Mouse (Mus musculus): ENCODE results near the gene Cdc42se1.
"Not testable (repeated sequence)": the region's sequence is repeated elsewhere in the genome, so short reads cannot be mapped to it uniquely, and the experiment has no call there.

The Cdc42se1 gene

DNA sequence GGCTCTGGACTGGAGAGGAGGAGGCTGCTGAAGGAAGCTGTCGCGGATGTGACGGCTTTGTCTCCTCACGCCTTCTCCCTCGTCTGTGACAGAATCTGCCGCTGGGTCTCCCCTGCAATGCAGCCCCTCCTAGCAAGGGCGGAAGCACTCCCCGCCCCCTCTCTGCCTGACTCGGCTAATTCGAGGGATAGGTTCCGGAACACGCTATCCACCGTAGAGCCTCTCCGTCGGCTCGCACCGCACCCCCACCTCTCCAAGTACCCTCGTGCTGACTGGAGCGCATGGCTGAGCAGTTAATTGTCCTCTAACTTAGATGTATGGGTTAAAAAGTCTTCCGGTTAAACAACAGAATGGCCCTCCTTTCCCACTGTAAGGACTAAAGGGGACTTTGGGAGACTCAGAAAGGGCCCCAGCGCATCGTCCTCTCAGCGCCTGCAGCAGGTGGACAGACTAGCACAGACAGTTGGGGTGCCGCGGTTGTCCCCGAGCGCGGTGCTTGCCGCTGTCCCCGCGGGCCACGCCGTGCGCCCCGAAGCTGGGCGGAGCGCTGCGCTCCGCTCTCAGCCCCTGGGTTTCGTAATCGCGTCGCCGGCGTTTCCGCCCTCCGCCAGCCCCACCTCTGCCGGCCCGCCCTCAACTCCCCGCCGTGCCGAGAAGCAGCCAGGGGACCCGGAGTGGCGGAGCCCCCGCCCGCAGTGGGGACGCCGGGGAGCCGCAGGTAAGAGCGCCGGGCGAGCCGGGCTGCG, at the start of gene Cdc42se1:
Gene Cdc42se1, plus strand, starts transcription at position 585 of the 746 bp plus-strand sequence.
- peak; percentile 59 for DNase-seq (ENCODE audit: low read depth, low spot score)

DNA sequence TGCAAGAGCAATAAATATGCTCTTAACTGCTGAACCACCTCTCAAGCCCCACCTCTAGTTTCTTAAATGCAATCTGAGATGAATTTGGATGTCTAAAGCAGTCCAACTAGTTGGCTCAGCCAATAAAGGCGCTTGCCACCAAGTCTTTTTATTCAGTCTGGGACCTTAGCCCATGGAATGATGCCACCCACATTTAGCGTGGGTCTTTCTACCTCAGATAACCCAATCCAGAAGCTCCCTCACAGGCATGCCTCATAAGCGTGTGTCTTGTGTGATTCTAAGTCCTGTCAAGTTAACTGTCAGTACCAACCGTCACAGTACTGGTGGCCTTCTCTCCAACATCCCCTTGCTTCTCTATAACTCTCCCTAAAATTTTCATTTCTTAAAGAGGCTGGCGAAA, 49.6 kb upstream of the Cdc42se1 start:
- DNase-seq (ENCODE audit: low read depth, low spot score) = no peak

DNA sequence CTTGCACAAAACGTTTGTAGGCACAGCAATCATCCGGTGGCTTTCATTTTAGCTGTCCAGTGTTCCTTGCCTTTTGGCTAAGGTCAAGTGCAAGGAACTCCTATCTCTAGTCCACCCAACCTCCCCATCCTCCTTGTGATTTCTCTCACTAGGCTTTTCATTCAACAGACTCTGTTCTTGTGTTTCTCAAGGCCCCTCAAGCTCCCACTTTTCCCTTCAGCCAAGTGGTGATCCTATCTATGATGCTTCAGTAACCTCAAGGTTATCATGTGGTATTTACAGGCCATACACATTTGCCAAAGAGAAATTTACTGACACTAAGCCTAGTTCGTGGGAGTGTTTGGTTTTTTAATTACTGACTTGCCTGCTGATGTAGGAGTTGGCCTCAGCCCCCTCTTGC, 48.6 kb upstream of the Cdc42se1 start:
- DNase-seq (ENCODE audit: low read depth, low spot score) = no peak

DNA sequence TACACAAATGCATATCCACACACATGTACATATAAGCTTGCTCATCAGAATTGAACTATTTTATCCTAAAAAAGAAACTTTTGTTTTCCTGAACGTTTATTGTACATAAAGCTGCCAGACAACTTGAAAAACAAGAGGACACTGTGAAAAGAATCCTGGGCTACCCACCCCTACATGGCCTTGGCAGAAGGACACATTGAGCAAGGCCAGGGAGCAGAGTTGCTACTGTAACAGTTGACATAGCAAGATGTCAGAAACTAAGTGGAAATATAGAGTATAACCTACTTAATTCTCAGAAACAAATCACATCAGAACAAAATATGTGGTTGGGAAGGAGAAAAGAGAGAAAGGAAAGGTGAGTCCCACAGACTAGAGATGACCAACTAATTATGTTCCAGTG, 46.7 kb upstream of the Cdc42se1 start:
- no peak for DNase-seq (ENCODE audit: low read depth, low spot score)

DNA sequence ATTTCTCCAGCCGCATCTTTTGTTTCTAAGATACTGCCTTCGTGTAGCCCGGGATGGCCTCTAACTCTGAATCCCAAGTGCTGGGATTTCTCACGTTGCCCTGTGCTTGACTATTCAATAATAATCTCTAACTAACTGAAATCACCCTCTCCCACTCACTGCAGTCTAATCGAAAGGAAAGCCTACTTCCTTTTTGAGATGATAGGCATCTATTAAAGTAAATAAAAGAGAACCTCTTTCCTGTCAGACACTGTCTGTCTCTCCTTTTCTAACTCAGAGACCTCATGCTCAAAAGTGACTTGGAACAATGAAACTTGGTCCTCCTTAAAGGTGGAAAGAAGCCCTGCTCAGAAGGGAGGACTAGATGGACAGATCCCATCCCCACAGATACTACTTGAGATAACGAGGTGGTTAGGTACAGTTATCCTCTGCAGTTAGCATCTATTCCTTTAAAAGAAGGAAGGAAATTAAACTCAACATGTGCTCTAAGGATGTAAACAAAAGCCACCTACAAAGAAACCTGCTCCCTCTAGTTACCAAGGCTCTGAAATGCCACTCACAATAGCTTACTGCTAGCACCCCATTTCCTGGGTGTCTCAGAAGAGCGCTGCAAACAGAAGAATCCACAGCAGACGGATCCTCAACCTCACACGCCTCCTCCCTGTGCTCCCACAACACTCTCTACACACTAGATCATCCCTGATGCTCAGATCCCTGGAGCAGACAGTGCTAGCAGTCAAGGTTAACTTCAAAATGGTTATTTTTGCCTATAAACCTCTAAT, 43.5 kb upstream of the Cdc42se1 start:
- no peak for DNase-seq (ENCODE audit: low read depth, low spot score)

DNA sequence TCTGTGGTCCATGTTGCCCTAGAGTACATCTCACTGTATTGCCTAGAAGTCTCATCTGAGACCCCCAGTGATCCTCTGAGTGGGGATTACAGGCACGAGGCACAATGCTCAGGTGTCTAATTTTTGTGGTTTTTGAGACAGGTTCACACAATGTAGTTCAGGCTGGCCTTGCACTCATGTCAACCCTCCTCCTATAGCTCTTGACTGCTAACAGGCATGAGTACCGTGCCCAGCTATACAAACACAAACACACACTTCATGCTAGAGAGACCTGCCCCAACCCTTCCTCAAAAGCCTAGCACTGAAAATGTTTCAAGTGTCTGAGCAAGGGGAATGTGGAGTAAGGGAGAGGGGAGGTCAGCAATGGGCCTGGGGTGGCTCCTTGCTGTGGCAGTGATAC, 42.4 kb upstream of the Cdc42se1 start:
- DNase-seq (ENCODE audit: low read depth, low spot score) = no peak

DNA sequence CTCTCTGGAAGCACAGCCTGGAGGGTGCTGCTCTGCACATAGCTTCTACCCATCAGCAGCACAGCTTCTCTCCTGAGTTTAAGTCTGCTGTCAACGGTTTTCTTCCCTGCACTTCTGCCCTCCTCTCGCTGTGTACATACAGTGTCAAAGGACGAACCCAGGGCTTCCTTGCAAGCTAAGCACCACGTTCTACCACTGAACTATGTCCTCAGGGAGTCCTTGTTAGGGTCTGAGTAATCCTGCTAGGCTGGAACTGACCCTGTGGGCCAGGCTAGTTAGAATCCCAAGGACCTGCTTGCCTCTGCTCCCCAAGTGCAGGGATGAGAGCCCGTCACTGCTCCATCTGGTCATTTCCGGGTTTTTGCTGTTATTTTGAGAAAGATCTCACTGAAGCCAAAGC, 41.6 kb upstream of the Cdc42se1 start:
- DNase-seq (ENCODE audit: low read depth, low spot score) = no peak

DNA sequence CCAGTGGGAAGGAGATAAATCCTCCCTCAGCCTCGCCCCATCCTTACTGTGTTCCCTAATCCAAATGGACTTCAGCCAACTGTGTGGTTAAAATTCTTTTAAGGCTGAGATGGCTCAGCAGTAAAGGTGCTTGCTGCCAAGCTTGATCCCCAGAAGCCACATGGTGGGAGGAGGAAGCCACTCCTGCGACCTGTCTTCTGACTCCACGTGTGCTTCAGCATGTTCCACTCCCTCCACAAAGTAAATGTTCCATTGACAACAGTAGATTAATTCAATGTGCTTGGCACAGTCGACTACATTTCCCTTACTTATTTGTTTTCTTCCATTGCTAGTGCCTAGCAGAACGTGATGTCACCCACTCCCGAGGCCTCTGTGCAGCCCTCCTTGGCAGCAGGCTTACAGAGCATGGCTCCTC, 33.8 kb upstream of the Cdc42se1 start:
- DNase-seq (ENCODE audit: low read depth, low spot score) = no peak

DNA sequence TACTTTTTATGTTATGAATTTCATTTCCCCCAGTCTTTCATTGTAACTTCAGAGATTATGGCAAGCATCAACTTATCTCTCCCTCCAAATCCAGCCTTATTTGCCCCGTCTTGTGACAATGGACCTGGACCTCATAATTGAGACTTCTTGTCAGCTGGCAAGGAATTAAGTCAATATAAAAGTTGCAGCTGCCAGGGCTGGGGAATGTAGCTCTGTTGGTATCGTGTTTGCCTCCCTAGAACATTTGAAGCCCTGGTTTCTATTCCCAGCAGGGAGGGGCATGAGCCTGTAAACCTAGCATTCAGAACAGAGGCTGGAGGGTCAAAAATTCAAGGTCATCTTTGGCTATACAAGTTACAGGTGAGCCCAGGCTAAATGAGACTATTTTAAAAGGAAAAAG, 32.8 kb upstream of the Cdc42se1 start:
- DNase-seq (ENCODE audit: low read depth, low spot score) = no peak

DNA sequence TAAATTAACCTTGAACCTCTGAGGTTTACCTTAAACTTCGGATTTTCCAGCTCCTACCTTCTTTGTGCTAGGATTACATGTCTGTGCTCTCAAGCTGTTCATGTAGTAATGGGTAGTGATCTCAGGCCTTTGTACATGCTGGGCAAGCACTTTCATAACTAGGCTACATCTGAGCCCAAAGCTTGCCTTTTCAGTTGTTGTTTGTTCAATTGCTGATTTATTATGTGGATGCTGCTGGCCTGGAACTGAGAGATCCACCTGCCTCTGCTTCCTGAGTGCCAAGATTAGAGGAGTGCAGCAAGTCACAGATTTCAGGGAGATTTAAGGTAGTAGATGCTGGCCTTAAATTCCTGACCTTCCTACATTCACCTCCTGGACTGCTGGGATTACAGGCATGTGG, 29.4 kb upstream of the Cdc42se1 start:
- no peak for DNase-seq (ENCODE audit: low read depth, low spot score)

DNA sequence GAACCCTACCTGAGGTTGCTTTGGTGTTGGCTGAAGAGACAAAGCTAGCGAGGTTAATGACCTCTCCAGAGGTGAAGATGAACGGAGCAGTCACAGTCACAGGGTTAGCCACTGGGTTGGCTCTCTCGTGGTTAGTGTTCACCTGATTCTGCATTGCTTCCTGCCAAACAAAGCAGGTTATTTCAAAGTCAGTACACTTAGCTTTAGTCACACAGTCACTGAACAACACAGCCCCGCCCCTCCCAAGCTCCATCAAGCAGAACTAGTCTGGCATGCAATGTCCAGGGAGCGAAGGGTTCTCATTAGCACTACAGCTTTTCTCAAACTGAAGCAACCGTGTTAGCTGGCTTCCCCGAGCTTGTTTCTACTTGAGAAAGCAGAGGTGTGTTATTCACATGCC, 28.4 kb upstream of the Cdc42se1 start:
- no peak for DNase-seq (ENCODE audit: low read depth, low spot score)

DNA sequence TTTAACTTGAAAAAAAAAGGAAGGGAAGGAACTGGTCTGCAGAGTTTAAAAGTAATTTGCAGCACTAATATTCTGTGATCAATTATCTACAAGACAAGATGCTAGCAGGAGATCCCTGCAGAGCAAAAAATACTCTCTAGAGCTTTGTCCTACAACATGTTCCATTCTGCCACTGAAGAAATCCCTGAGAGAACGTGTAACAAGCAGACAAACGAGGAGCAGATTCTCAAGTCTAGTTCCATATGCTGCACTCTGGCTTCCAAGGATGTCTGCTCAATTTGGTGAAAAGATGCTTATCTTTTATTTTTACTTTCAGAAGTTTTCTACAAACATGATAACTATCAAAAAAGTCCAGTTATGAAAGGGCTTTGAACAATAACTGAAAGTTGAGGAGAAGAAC, 28.0 kb upstream of the Cdc42se1 start:
- DNase-seq (ENCODE audit: low read depth, low spot score) = no peak

DNA sequence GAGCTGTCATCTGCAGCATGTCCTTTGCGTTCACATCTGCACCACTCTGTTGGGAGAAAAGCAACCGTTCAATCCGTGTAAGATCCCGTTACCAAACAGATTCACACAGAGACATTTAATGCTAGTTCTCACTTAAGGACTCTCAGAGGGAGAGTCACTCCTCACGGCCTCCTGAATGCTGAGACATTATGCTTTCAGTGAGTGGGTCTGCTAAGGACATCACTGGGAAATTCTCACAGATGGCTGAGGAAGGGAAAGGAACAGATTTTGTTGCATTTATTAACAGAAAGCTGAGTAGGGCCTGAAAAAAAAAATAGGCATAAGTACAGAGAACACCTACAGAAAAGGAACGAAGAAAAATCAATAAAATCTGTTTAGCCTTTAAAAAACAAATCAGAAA, 24.7 kb upstream of the Cdc42se1 start:
- DNase-seq (ENCODE audit: low read depth, low spot score) = no peak

DNA sequence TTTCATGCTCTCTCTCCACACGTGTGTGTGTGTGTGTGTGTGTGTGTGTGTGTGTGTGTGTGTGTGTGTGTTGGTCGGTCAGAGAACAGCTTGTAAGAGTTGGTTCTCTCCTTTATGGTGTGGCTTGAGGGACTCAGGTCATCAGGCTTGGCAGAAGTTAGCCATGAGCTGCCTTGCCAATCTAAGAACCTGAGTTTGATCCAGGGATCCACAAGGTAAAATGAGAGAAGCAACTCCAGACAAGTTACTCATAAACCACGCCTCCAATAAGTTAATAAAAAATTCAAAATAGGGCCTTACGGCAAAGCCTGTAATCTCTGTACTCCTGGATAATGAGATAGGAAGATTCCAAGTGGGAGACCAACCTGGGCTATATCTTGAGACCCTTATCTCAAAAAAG, 20.2 kb upstream of the Cdc42se1 start:
- no peak for DNase-seq (ENCODE audit: low read depth, low spot score)

DNA sequence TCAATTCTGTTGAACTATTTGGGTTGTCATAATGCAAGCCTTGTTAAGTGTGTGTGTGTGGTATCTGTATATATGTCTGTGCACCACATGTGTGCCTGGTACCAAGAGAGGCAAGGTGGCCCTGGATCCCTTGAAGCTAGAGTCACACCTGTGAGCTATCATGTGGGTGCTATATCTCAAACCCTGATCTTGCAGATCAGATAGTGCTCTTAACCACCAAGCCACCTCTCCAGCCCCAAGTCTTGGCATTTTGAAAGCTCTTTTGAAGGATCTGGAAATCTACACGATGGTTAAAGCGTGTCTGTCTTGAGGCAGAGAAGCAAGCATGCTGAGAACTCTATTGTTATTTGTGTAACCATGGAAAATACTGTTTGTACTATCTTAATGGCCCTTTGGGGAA, 17.9 kb upstream of the Cdc42se1 start:
- no peak for DNase-seq (ENCODE audit: low read depth, low spot score)

DNA sequence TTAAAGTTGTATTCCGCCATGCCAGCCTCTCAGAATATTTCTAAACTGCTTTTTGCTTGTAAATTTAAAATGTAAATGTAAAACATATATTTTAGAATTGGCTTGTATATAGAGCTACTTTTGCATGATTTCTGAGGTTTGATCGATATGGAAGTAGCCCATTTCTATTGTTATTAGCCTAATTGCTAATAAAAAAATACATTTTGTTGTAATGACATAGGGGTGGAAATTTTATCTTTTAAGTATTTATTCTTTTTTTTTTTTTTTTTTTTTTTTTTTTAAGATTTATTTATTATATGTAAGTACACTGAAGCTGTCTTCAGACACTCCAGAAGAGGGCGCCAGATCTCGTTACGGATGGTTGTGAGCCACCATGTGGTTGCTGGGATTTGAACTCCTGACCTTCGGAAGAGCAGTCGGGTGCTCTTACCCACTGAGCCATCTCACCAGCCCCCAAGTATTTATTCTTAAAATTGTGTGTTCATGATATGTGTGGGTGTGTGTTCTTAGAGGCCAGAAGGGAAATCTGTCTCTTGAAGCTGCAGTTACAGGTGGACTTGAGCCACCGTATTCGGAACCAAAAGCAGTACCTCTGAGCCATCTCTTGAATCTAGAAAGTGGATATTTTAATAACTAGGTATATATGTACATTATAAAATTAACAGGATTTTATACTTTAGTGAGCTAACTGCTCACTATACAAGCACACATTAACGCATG, 15.5 kb upstream of the Cdc42se1 start:
- not testable (repeated sequence) for DNase-seq (ENCODE audit: low read depth, low spot score)

DNA sequence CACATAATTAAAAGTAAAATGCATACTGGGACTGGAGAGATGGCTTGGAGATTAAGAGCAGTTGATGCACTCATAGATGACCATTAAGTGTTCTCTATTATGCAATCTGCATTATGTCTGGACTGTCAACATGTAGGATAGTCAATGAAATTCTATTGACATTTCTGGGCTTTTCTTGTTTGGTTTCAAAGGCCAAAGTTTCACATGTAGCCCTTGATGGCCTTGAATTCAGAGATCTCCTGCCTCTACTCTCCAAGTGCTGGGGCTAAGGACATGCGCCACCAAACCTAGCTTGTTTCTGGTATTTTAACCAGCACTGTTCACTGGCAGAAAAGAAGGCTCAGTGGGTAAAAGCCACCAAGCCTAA, 14.9 kb upstream of the Cdc42se1 start:
- DNase-seq (ENCODE audit: low read depth, low spot score) = no peak

DNA sequence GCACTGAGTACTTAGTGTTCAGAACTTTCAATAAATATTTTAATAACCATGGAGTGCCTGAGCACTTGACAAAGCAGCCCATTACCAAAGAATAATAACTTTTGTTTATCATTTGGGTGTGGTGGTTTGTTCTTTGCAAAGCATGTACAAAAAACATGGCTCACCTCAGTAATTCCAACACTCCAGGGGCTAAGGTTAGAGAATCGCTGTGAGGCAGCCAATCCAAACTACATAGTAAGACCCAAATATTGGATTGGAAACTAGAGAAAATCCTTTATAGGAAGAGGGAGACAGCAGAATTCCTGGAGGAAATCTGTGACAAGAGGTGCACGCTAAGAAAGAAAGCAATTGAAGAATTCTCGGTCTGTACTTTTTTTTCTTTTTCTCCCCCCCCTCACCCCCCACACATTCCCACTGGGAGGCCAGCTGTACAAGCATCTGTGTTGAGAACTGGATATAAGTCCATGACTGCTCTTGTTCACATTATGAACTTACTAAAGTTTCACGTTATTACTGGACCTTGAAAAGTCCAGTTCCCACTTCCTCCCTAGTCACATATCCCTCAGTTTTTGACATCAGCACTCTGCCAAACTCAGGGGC, 11.8 kb upstream of the Cdc42se1 start:
- no peak for DNase-seq (ENCODE audit: low read depth, low spot score)

DNA sequence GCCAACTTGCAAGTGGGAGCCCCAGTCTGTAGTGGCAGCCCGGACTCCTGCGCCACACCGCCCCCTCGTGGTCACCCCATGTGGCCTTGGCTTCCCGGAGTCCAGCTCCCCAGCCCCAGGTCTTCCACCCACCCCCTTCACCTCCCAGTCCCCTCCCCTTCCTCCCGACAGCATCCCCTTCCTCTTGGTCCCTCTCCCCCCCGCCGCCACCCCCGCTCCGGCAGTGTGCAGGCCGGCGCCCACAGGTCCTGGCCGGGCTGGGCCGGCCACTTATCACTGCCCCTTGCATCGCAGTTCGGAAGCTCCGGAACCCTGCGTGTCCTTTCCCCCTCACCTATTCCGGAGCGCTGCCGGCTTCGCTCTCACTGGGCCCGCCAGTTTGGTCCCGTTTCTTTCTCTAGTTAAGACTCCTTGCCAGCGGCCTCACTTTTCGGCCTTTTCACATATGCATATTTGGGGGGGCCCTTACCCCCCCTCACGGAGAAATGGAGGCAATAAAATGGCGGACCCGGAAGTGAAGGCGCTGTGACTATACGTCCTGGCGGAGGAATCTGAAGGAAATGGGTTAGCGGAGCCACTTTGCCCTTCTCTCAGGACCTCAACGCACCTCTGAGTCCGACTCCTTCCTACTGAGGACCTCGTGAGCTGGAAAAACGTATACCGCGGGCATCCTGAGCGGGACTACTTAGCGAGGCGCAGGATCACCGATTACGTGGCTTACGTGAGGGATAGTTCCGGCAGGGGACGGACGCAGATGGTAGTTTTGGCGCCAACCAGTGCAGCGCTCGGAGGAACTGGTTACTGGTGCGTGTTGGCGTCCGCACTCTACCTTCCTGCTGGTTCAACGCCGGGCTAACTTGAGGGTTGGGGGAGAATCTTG, 11.0 kb upstream of the Cdc42se1 start, which contains the start of gene Gabpb2:
Gene Gabpb2, minus strand, starts transcription at position 662 of the 880 bp plus-strand sequence.
- DNase-seq (ENCODE audit: low read depth, low spot score) = peak; percentile 80

DNA sequence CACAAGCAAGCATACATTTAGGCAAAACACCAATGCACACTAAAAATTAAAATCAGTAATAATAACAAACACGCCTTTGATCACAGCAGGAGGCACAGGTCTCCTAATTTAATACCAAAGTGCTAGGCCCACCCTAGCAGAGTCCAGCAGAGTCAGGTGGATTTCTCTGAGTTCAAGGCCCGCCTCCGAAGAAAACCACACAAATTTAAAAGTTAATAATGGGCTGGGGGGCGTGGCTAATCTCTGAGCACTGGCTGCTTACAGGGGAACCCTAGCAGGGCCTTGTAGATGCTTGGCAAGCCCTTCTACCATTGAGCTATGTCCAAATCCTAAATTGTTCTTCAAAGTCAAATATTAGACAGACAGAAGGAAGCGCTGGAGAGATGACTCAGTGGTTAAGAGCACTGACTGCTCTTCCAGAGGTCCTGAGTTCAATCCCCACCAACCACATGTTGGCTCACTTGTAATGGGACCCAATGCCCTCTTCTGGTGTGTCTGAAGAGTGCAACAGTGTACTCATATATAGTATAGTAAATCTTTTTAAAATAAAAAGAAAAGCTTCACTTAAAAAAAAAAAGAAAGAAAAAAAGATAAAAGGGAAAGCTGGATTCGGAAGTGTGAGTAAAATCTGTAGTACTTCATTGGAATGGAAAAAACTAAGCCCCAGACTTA, 9.9 kb upstream of the Cdc42se1 start:
- DNase-seq (ENCODE audit: low read depth, low spot score) = no peak

DNA sequence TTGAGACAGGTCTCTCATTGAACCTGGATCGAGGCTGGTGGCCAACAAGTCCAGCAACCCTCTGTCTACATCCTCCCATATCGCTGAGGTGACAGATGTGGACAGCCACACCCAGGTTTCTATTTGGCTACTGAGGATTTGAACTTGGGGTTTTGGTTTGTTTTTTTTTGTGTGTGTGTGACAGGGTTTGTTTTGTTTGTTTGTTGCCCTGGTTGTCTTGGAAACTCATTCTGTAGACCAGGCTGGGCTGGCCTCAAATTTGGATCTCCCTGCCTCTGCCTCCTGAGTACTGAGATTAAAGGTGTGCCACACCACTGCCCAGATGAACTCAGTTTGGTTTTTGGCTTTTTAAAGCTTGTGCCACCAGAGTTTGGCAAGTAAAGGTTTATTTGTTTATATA, 5.5 kb upstream of the Cdc42se1 start:
- DNase-seq (ENCODE audit: low read depth, low spot score) = no peak

All from retina, adult 2 months (tissue).